Mouse (Mus musculus) cerebellum, adult 2 months (tissue): ENCODE measurements around the gene Hist1h2bh.

Experiments used
- CTCF ChIP-seq: fragments of 200-500 bp; IDR thresholded peaks from 2 replicates; pipeline ENCODE4 v1.5.1; 2011; ENCODE audit warnings: low read depth, mild to moderate bottlenecking, control low read depth, low read length, moderate library complexity, borderline replicate concordance; ENCODE audit not compliant: insufficient read depth
- POLR2A ChIP-seq: fragments of 200-500 bp; IDR thresholded peaks from 2 replicates; pipeline ENCODE4 v1.6.1; 2011; ENCODE audit warnings: low read length, control low read depth, borderline replicate concordance; ENCODE audit not compliant: insufficient read depth

DNA sequence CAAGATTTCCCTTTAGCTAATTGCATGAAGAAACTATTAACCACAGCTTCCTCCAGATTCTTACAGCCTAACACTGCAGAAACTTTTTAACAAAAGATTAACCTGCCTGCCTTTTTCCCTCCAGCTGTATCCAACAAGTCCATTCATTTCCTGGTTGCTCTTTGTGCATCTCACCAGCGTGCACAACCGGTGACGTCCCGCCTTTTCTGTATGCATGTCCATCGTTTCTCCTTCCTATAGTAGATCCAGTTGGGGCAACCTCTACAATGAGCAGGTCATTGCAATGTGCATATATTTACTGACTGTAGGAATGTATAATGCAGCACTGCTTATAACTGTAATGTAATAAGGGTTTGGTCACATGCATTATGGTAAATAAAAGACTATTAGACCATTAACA, 19.2 kb downstream of the Hist1h2bh start:
- TF ChIP-seq POLR2A = no peak
- TF ChIP-seq CTCF = no peak
